Mouse (Mus musculus) kidney, adult 11 months (tissue): ENCODE measurements around the gene Fbxo7.

Experiments
- DNase-seq: peaks from one replicate; pipeline ENCODE4 v3.0.0; 2022

The Fbxo7 gene

GRCm38 (mm10) chr10:86093109-86094035, 71.6 kb downstream of the Fbxo7 start:
- DNase-seq = peak; percentile 81

- DNase-seq = no peak
Measured at GRCm38 (mm10) chr10:86098363-86098762, 76.6 kb downstream of the Fbxo7 start.

GRCm38 (mm10) chr10:86100281-86100851, 78.6 kb downstream of the Fbxo7 start:
- DNase-seq = no peak
